Mouse (Mus musculus) heart, embryonic 12.5 days (tissue): ENCODE results near the gene Rxra. TPM values are rescaled to one million over a fixed set of nuclear protein-coding genes. Genes with fewer than 3 reads are reported as not detected.

ENCODE experiments used
- ATAC-seq: fragments of 200-750 bp; cut with Nextera tagmentation; 2 replicates; pipeline ENCODE4 v1.8.0; 2017; ENCODE audit warnings: moderate TSS enrichment, moderate library complexity; ENCODE audit not compliant: insufficient number of reproducible peaks, low FRiP score
- H3K27ac ChIP-seq: fragments of 300-500 bp; sonication (generic); 2 replicates; pipeline ENCODE4 v1.5.1; 2016; ENCODE audit warnings: mild to moderate bottlenecking, moderate library complexity; ENCODE audit not compliant: poor library complexity, severe bottlenecking
- H3K27me3 ChIP-seq: fragments of 300-500 bp; sonication (generic); replicated peaks from 2 replicates; pipeline ENCODE4 v1.6.1; 2016; ENCODE audit warnings: mild to moderate bottlenecking, moderate library complexity
- H3K36me3 ChIP-seq: fragments of 300-500 bp; sonication (generic); 2 replicates; pipeline ENCODE4 v1.6.1; 2016; ENCODE audit warnings: mild to moderate bottlenecking, moderate library complexity
- H3K4me1 ChIP-seq: fragments of 300-500 bp; sonication (generic); replicated peaks from 2 replicates; pipeline ENCODE4 v1.6.1; 2016; ENCODE audit warnings: mild to moderate bottlenecking
- H3K4me2 ChIP-seq: fragments of 300-500 bp; sonication (generic); 2 replicates; pipeline ENCODE4 v1.6.1; 2016; ENCODE audit warnings: mild to moderate bottlenecking, moderate library complexity
- H3K4me3 ChIP-seq: fragments of 300-500 bp; sonication (generic); 2 replicates; pipeline ENCODE4 v1.5.1; 2016; ENCODE audit warnings: mild to moderate bottlenecking
- H3K9ac ChIP-seq: fragments of 300-500 bp; sonication (generic); 2 replicates; pipeline ENCODE4 v1.6.1; 2016; ENCODE audit warnings: mild to moderate bottlenecking, moderate library complexity
- H3K9me3 ChIP-seq: fragments of 300-500 bp; sonication (generic); replicated peaks from 2 replicates; pipeline ENCODE4 v1.6.1; 2016; ENCODE audit warnings: mild to moderate bottlenecking, moderate library complexity
- WGBS: fragments of 180-500 bp; shearing (Covaris S2); methylation state at CpG from one replicate; pipeline ENCODE4 v1.1.7; 2016; 5-methylcytosine and 5-hydroxymethylcytosine counted together
- polyA plus RNA-seq: library from polyadenylated mRNA; unstranded; fragments of >200 nt; fragmentation: Nextera tagmentation; extraction: Ambion mirVana; gene quantifications from 2 replicates; pipeline ENCODE4 v1.2.1, GENCODE M21; 2016

Gene Rxra
- polyA plus RNA-seq, 1 experiment from 2014 or later: 7.8 TPM

GRCm38 (mm10) chr2:27670746-27671145 lies 5.5 kb upstream of the Rxra start:
- Histone ChIP-seq H3K4me3 (no peak overlapping the region), H3K9ac (no peak overlapping the region), H3K4me1 (peaks cover 36% of the 10 kb centered on the region), H3K4me2 (no peak overlapping the region), H3K9me3 (no peaks in the 10 kb centered on the region), H3K36me3 (no peaks in the 10 kb centered on the region), H3K27me3 (peaks cover 5% of the 10 kb centered on the region), H3K27ac (no peak overlapping the region)
- WGBS: 53% methylated on average over 5 of the region's 5 CpGs
- ATAC-seq: no peak

GRCm38 (mm10) chr2:27671633-27672091 lies 4.6 kb upstream of the Rxra start:
- H3K4me1 ChIP-seq: peaks cover 33% of the 10 kb centered on the region
- WGBS: 23% methylated on average over 3 of the region's 3 CpGs
- peaks cover 5% of the 10 kb centered on the region for H3K27me3 ChIP-seq
- H3K9me3 ChIP-seq: no peaks in the 10 kb centered on the region
- H3K27ac ChIP-seq: peak overlapping the region; percentile 56
- no peak overlapping the region for H3K4me3 ChIP-seq
- H3K36me3 ChIP-seq: no peaks in the 10 kb centered on the region
- H3K4me2 ChIP-seq: no peak overlapping the region
- no peak overlapping the region for H3K9ac ChIP-seq
- ATAC-seq: no peak

GRCm38 (mm10) chr2:27676478-27677325 lies 462 bp downstream of the Rxra start:
- H3K4me2 ChIP-seq: peak overlapping the region; percentile 89
- H3K9me3 ChIP-seq: no peaks in the 10 kb centered on the region
- peak overlapping the region; percentile 95 for H3K9ac ChIP-seq
- H3K36me3 ChIP-seq: no peaks in the 10 kb centered on the region
- 8% methylated on average over 87 of the region's 106 CpGs for WGBS
- H3K4me3 ChIP-seq: peak overlapping the region; percentile 95
- no peaks in the 10 kb centered on the region for H3K27me3 ChIP-seq
- H3K27ac ChIP-seq: peak overlapping the region; percentile 97
- ATAC-seq: peak; percentile 49; the same call in 1 of the 2 replicates
- H3K4me1 ChIP-seq: peaks cover 53% of the 10 kb centered on the region

- ATAC-seq: no peak; the same call in 1 of the 2 replicates
- Histone ChIP-seq H3K27me3 (no peaks in the 10 kb centered on the region), H3K9me3 (no peaks in the 10 kb centered on the region), H3K4me3 (peak overlapping the region; percentile 95), H3K36me3 (no peaks in the 10 kb centered on the region), H3K27ac (peak overlapping the region; percentile 97), H3K4me1 (peaks cover 55% of the 10 kb centered on the region), H3K9ac (peak overlapping the region; percentile 95), H3K4me2 (peak overlapping the region; percentile 89)
- WGBS: under 1% methylated on average over 74 of the region's 77 CpGs
These were observed 1.4 kb downstream of the Rxra start for GRCm38 (mm10) chr2:27677411-27678310.

GRCm38 (mm10) chr2:27678331-27678730 lies 2.1 kb downstream of the Rxra start:
- WGBS: 20% methylated on average over 4 of the region's 4 CpGs
- peak overlapping the region; percentile 95 for H3K4me3 ChIP-seq
- ATAC-seq: no peak
- peaks cover 56% of the 10 kb centered on the region for H3K4me1 ChIP-seq
- H3K36me3 ChIP-seq: no peaks in the 10 kb centered on the region
- peak overlapping the region; percentile 95 for H3K9ac ChIP-seq
- peak overlapping the region; percentile 89 for H3K4me2 ChIP-seq
- no peaks in the 10 kb centered on the region for H3K27me3 ChIP-seq
- H3K9me3 ChIP-seq: no peaks in the 10 kb centered on the region
- peak overlapping the region; percentile 97 for H3K27ac ChIP-seq

- Histone ChIP-seq H3K9me3 (no peaks in the 10 kb centered on the region), H3K36me3 (no peaks in the 10 kb centered on the region), H3K27ac (peak overlapping the region; percentile 97), H3K9ac (peak overlapping the region; percentile 95), H3K27me3 (no peaks in the 10 kb centered on the region), H3K4me2 (peak overlapping the region; percentile 89), H3K4me3 (peak overlapping the region; percentile 95), H3K4me1 (peaks cover 63% of the 10 kb centered on the region)
- ATAC-seq: no peak
- WGBS: 30% methylated on average over 7 of the region's 7 CpGs
These were observed 2.7 kb downstream of the Rxra start for GRCm38 (mm10) chr2:27678836-27679480.

GRCm38 (mm10) chr2:27679621-27680025 lies 3.4 kb downstream of the Rxra start:
- H3K27me3 ChIP-seq: no peaks in the 10 kb centered on the region
- peak overlapping the region; percentile 97 for H3K27ac ChIP-seq
- H3K4me1 ChIP-seq: peaks cover 69% of the 10 kb centered on the region
- ATAC-seq: peak; percentile 42; the same call in 1 of the 2 replicates
- no peaks in the 10 kb centered on the region for H3K36me3 ChIP-seq
- peak overlapping the region; percentile 95 for H3K9ac ChIP-seq
- H3K4me2 ChIP-seq: peak overlapping the region; percentile 89
- no peaks in the 10 kb centered on the region for H3K9me3 ChIP-seq
- peak overlapping the region; percentile 95 for H3K4me3 ChIP-seq
- 11% methylated on average over 3 of the region's 3 CpGs for WGBS

- peak overlapping the region; percentile 30 for H3K4me3 ChIP-seq
- H3K9me3 ChIP-seq: no peaks in the 10 kb centered on the region
- peak overlapping the region; percentile 75 for H3K9ac ChIP-seq
- peaks cover 74% of the 10 kb centered on the region for H3K4me1 ChIP-seq
- WGBS: 37% methylated on average over 6 of the region's 6 CpGs
- H3K36me3 ChIP-seq: no peaks in the 10 kb centered on the region
- H3K27ac ChIP-seq: peak overlapping the region; percentile 97
- H3K4me2 ChIP-seq: peak overlapping the region; percentile 89
- H3K27me3 ChIP-seq: no peaks in the 10 kb centered on the region
- ATAC-seq: no peak
These were observed 3.8 kb downstream of the Rxra start for GRCm38 (mm10) chr2:27680058-27680457.

GRCm38 (mm10) chr2:27680595-27680994 lies 4.4 kb downstream of the Rxra start:
- Histone ChIP-seq H3K9ac (peak overlapping the region; percentile 75), H3K4me3 (no peak overlapping the region)
- 66% methylated on average over 4 of the region's 4 CpGs for WGBS

GRCm38 (mm10) chr2:27681426-27681825 lies 5.2 kb downstream of the Rxra start:
- ATAC-seq: no peak
- Histone ChIP-seq H3K36me3 (no peaks in the 10 kb centered on the region), H3K4me2 (no peak overlapping the region), H3K4me1 (peaks cover 84% of the 10 kb centered on the region), H3K27me3 (no peaks in the 10 kb centered on the region), H3K4me3 (no peak overlapping the region), H3K9ac (peak overlapping the region; percentile 12; the same call in 1 of the 2 replicates), H3K9me3 (no peaks in the 10 kb centered on the region), H3K27ac (no peak overlapping the region)
- WGBS: 81% methylated on average over 4 of the region's 4 CpGs

More at GRCm38 (mm10) chr2:27680595-27680994, 4.4 kb downstream of the Rxra start:
- Histone ChIP-seq H3K27ac (peak overlapping the region; percentile 97), H3K9me3 (no peaks in the 10 kb centered on the region), H3K27me3 (no peaks in the 10 kb centered on the region), H3K36me3 (no peaks in the 10 kb centered on the region), H3K4me2 (peak overlapping the region; percentile 89), H3K4me1 (peaks cover 79% of the 10 kb centered on the region)
- no peak for ATAC-seq
